Mouse (Mus musculus) ES-E14 (cell line): ENCODE results near the gene Gli3.

Experiments
- CHD2 ChIP-seq: IDR thresholded peaks from 2 replicates; pipeline ENCODE4 v1.6.1; 2014; ENCODE audit warnings: mild to moderate bottlenecking, low read depth, low read length, inconsistent platforms
- HCFC1 ChIP-seq: IDR thresholded peaks from 2 replicates; pipeline ENCODE4 v1.6.1; 2012; ENCODE audit warnings: low read length, inconsistent platforms, borderline replicate concordance; ENCODE audit not compliant: insufficient read depth
- MAFK ChIP-seq: IDR thresholded peaks from 2 replicates; pipeline ENCODE4 v1.6.1; 2014; ENCODE audit warnings: mild to moderate bottlenecking, low read depth, low read length, inconsistent platforms; ENCODE audit not compliant: insufficient read depth
- ZC3H11A ChIP-seq: IDR thresholded peaks from 2 replicates; pipeline ENCODE4 v1.6.1; 2012; ENCODE audit warnings: low read depth, mild to moderate bottlenecking, inconsistent platforms, low read length, borderline replicate concordance
- ZNF384 ChIP-seq: IDR thresholded peaks from 2 replicates; pipeline ENCODE4 v1.6.1; 2012; ENCODE audit warnings: low read depth, low read length, inconsistent platforms

- no peak for TF ChIP-seq ZC3H11A
- no peak for TF ChIP-seq MAFK
- no peak for TF ChIP-seq CHD2
- TF ChIP-seq ZNF384, result no peak
- no peak for TF ChIP-seq HCFC1
These were observed 68.5 kb downstream of the Gli3 start for GRCm38 (mm10) chr13:15531568-15531967.
